Mouse (Mus musculus) heart, postnatal 4 days (tissue): Measurements from ENCODE around the gene Tbc1d10c. TPM values are rescaled to one million over a fixed set of nuclear protein-coding genes. Genes with fewer than 3 reads are reported as not detected.
"Not testable (repeated sequence)": the region's sequence is repeated elsewhere in the genome, so short reads cannot be mapped to it uniquely, and the experiment has no call there.

ENCODE experiments used
- DNase-seq: peaks from one replicate; pipeline ENCODE4 v3.0.0; 2021
- microRNA-seq, 2 experiments: library from miRNA; unstranded; fragments of <30 nt; microRNA quantifications; one replicate each; pipeline ENCODE4 v1.2.0; 2021 to 2022
- total RNA-seq, 2 experiments: library from RNA; stranded (reverse); gene quantifications; 2 replicates each; pipeline ENCODE4 v1.2.3; 2021

The Tbc1d10c gene
- total RNA-seq, 2 experiments from 2014 or later: 2.0 to 2.1 TPM

DNA sequence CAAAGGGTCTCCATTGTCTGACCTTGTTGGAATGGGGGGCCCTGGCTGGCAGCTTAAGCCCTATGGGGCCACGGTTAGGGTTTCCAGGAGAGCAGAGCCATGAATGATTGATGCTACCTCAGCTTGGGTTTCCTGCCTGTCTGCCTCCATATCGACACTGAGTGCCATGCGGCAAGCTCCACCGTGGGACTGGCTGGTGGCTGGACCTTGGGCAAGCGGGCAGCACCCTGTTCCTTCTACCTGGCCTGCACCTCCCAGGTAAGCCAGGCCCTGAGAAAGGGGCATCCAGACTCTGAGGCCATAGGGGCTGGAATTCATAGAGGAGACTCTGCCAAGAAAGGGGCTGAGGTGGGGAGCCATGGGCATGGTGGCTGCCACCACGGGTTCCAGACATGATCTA, 50.9 kb downstream of the Tbc1d10c start:
- no peak for DNase-seq

DNA sequence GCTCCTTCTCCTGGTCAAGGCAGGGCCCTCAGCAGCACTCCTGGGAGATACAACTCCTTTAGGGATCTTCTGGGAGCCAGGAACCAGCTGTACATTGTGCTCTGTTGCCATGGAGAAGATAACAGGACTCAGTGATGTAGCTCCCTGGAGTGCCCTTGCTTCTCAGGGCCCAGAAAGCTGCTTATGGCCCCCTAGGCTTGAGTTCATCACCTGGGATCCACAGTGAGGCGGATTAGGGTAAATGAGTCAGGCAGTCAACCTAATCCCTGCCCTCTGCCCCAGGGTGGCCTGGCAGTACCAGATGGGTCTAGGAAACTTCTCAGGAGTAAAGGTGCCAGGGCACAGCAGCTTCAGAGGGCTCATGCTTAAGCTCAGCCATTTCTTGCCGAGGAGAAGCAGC, 51.6 kb downstream of the Tbc1d10c start, which contains the start of gene Gpr152:
Gene Gpr152, plus strand, starts transcription at position 342 of the 400 bp plus-strand sequence.
- no peak for DNase-seq

DNA sequence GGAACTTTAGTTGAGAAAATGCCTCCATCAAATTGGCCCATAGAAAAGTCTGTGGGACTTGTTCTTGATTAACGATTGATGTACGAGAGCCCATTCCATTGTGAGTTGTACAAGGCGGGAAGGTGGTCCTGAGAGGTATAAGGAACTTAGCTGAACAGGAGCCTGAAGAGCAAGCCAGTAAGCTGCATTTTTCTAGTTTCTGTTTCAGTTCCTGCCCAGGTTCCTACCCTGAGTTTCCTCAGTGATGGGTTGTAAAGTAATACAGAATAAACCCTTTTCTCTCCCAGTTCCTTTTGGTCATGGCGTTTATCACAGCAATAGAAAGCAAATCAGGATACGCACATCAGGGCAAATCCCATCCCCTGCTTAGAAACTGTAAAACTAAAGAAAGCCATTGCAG, 53.2 kb downstream of the Tbc1d10c start:
- DNase-seq: no peak

DNA sequence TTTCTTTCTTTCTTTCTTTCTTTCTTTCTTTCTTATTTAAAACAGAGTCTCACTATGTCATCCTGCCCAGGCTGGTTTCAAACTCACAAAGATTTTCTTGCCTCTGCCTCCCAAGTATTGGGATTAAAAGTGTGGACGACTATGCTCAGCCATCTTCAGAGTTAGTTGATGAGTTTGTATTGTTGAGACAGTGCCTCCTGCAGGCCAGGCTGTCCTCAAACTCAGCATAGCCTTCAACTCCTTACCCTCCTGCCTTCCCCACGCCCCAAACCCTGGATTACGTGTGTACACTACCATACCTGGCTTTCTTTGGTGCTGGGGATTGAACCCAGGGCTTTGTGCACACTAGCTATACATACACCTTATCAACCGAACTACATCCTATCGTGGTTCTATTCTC, 54.6 kb downstream of the Tbc1d10c start:
- DNase-seq: no peak

DNA sequence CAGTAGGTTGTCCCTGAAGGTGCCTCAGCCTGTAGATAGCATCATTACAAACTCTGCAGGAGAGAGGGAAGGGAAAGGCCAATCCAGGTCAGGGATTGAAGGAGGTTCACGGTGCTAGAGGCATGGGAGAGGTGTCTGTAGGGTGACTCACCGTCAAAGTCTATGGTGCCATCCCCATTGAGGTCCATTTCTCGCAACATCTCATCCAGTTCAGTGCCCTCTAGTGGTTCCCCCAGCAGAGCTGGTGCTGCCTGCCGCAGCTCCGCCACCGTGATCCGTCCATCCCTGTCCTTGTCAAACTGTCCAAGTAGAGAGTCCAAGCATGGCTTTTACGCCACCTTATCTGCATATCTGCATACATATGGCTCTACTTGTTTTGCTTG, 55.1 kb downstream of the Tbc1d10c start:
- DNase-seq: not testable (repeated sequence)

DNA sequence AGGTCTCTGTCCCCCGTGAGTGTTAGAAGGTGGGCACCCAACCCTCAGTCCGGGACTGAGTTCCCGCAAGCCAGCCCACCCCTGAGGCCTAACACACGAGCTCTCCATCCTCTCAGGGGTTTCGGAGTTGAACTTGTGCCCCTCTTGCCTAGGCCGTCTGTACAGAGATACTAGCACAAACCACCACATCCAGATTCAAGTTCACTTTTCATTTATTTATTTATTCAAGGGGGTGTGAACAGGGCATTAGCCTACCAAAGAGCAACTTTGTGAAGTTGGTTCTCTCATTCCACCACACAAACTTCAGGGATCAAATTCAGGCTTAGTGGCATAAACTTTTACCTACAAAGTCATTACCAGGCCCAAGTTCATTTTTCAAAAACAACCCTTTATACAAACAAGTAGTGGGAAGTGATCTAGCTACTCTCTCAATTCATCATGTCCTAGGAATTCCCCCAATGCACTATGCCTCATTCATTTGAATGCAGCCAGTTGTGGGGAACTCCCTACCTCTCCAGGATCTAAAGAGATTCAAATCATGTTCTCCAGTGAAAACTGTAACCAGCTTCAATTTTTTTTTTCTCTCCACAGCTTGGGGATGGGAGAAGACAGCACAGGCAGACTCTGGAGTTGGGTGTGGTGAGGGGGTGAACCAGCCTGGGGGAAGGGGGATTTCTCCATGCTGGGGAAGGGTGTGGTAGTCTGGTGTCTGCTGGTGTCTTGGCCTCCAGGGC, 55.7 kb downstream of the Tbc1d10c start:
- DNase-seq: not testable (repeated sequence)

DNA sequence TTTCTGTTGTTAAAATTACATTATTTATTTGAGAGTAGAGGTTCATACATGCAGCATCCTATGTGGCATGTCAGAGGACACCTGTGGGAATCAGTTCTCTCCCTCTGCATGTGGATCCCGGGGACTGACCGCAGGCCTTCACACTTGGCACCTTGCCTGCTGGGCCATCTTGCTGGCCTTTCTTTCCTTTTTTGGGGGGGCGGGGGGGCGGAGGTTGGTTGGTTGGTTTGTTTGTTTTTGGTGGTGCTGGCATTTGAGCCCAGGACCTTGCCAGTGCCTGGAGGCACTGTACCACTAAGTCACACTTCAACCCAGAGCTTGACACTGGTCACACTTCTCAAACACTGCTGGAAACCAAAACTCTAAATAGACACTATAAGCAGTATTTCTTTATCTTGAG, 56.7 kb downstream of the Tbc1d10c start:
- DNase-seq: no peak

Small RNAs within 50 kb of the gene (microRNA-seq; reads per million reads assigned to microRNA genes)
- 0 reads per million in 2 experiments for gene Gm26115

Other genes with a start within 250 kb of the Tbc1d10c start
- under 1 TPM; 0.17 to 0.18 TPM for gene Aldh3b3, start 232.6 kb downstream of the Tbc1d10c start, total RNA-seq
- under 1 TPM; 0.12 to 0.32 TPM for gene Aldh3b2, start 219.0 kb downstream of the Tbc1d10c start, total RNA-seq
- gene Acy3, start 204.7 kb downstream of the Tbc1d10c start, total RNA-seq: 10 to 100 TPM; 10.6 to 12.0 TPM
- not detected for gene Tbx10, start 198.5 kb downstream of the Tbc1d10c start, total RNA-seq
- 10 to 100 TPM; 56.6 to 63.2 TPM for gene Nudt8, start 190.7 kb downstream of the Tbc1d10c start, total RNA-seq
- 1 to 10 TPM; 1.4 to 2.4 TPM for gene Gm49405, start 190.7 kb downstream of the Tbc1d10c start, total RNA-seq
- 100 to 1,000 TPM; 106 to 120 TPM for gene Doc2g, start 188.0 kb downstream of the Tbc1d10c start, total RNA-seq
- gene Ndufv1, start 178.5 kb downstream of the Tbc1d10c start, total RNA-seq: 100 to 1,000 TPM; 774 to 835 TPM
- 100 to 1,000 TPM; 219 to 261 TPM for gene Gstp1, start 153.3 kb downstream of the Tbc1d10c start, total RNA-seq
- gene Gstp2, start 145.3 kb downstream of the Tbc1d10c start, total RNA-seq: 10 to 100 TPM; 69.7 to 73.5 TPM
- gene Gstp3, start 131.7 kb downstream of the Tbc1d10c start, total RNA-seq: not detected
- gene Cabp2, start 109.7 kb downstream of the Tbc1d10c start, total RNA-seq: not detected
- gene Cdk2ap2, start 94.1 kb downstream of the Tbc1d10c start, total RNA-seq: 10 to 100 TPM; 22.4 to 23.6 TPM
- 10 to 100 TPM; 41.8 to 42.9 TPM for gene Pitpnm1, start 91.3 kb downstream of the Tbc1d10c start, total RNA-seq
- 10 to 100 TPM; 54.6 to 55.7 TPM for gene Aip, start 65.4 kb downstream of the Tbc1d10c start, total RNA-seq
- gene Gpr152, start 51.5 kb downstream of the Tbc1d10c start, total RNA-seq: under 1 TPM in 1 of 2 experiments, not detected in 1; 0.07 TPM
- gene Cabp4, start 47.3 kb downstream of the Tbc1d10c start, total RNA-seq: under 1 TPM in 1 of 2 experiments, not detected in 1; 0.18 TPM
- gene Coro1b, start 42.7 kb downstream of the Tbc1d10c start, total RNA-seq: 10 to 100 TPM; 74.6 to 74.8 TPM
- gene Ptprcap, start 37.7 kb downstream of the Tbc1d10c start, total RNA-seq: 1 to 10 TPM; 2.0 to 2.2 TPM
- gene Rps6kb2, start 27.9 kb downstream of the Tbc1d10c start, total RNA-seq: 10 to 100 TPM; 26.0 to 26.3 TPM
- gene Carns1, start 15.8 kb downstream of the Tbc1d10c start, total RNA-seq: 10 to 100 TPM; 46.7 to 49.0 TPM
- gene Ppp1ca, start 781 bp upstream of the Tbc1d10c start, total RNA-seq: 100 to 1,000 TPM; 481 to 484 TPM
- gene Rad9a, start 10.4 kb upstream of the Tbc1d10c start, total RNA-seq: 1 to 10 TPM; 8.3 to 8.4 TPM
- gene Clcf1, start 23.0 kb upstream of the Tbc1d10c start, total RNA-seq: 1 to 10 TPM; 2.1 to 2.7 TPM
- gene AC109138.7, start 23.1 kb upstream of the Tbc1d10c start, total RNA-seq: not detected
- 10 to 100 TPM; 11.0 to 11.2 TPM for gene Pold4, start 40.6 kb upstream of the Tbc1d10c start, total RNA-seq
- gene Ssh3, start 77.9 kb upstream of the Tbc1d10c start, total RNA-seq: 1 to 10 TPM; 8.4 to 9.0 TPM
- 1 to 10 TPM; 1.1 to 1.3 TPM for gene Ankrd13d, start 91.9 kb upstream of the Tbc1d10c start, total RNA-seq
- gene Grk2, start 114.9 kb upstream of the Tbc1d10c start, total RNA-seq: 10 to 100 TPM; 46.2 to 54.0 TPM
- 10 to 100 TPM; 57.1 to 59.1 TPM for gene Kdm2a, start 207.0 kb upstream of the Tbc1d10c start, total RNA-seq
- 10 to 100 TPM; 11.4 to 12.1 TPM for gene Rhod, start 248.1 kb upstream of the Tbc1d10c start, total RNA-seq